Mouse (Mus musculus) midbrain, embryonic 15.5 days (tissue): ENCODE measurements at regions not wholly inside any gene's neighbourhood (a gene's known extent, or its start where the extent isn't known, plus 50 kb on each side); places are given as distances from the start of the nearest gene placed in this dataset.

Source experiments
- ATAC-seq: fragments of 200-750 bp; cut with Nextera tagmentation; replicated peaks from 2 replicates; pipeline ENCODE4 v1.8.0; 2017; ENCODE audit warnings: moderate TSS enrichment
- H3K27ac ChIP-seq: fragments of 300-500 bp; sonication (generic); 2 replicates; pipeline ENCODE4 v1.5.1; 2015; ENCODE audit warnings: mild to moderate bottlenecking, inconsistent platforms
- H3K27me3 ChIP-seq: fragments of 300-500 bp; sonication (generic); replicated peaks from 2 replicates; pipeline ENCODE4 v1.6.1; 2015; ENCODE audit warnings: inconsistent platforms
- H3K36me3 ChIP-seq: fragments of 300-500 bp; sonication (generic); replicated peaks from 2 replicates; pipeline ENCODE4 v1.6.1; 2015; ENCODE audit warnings: inconsistent platforms
- H3K4me1 ChIP-seq: fragments of 300-500 bp; sonication (generic); 2 replicates; pipeline ENCODE4 v1.6.1; 2015; ENCODE audit warnings: inconsistent platforms
- H3K4me2 ChIP-seq: fragments of 300-500 bp; sonication (generic); 2 replicates; pipeline ENCODE4 v1.6.1; 2015; ENCODE audit warnings: inconsistent platforms, mild to moderate bottlenecking, moderate library complexity
- H3K4me3 ChIP-seq: fragments of 300-500 bp; sonication (generic); 2 replicates; pipeline ENCODE4 v1.5.1; 2015; ENCODE audit warnings: mild to moderate bottlenecking, inconsistent platforms
- H3K9ac ChIP-seq: fragments of 300-500 bp; sonication (generic); 2 replicates; pipeline ENCODE4 v1.6.1; 2015; ENCODE audit warnings: mild to moderate bottlenecking, inconsistent platforms
- H3K9me3 ChIP-seq: fragments of 300-500 bp; sonication (generic); 2 replicates; pipeline ENCODE4 v1.6.1; 2016; ENCODE audit warnings: inconsistent platforms
- WGBS: fragments of 180-500 bp; shearing (Covaris S2); methylation state at CpG from one replicate; pipeline ENCODE4 v1.1.7; 2015; ENCODE audit warnings: mixed read lengths; 5-methylcytosine and 5-hydroxymethylcytosine counted together

DNA sequence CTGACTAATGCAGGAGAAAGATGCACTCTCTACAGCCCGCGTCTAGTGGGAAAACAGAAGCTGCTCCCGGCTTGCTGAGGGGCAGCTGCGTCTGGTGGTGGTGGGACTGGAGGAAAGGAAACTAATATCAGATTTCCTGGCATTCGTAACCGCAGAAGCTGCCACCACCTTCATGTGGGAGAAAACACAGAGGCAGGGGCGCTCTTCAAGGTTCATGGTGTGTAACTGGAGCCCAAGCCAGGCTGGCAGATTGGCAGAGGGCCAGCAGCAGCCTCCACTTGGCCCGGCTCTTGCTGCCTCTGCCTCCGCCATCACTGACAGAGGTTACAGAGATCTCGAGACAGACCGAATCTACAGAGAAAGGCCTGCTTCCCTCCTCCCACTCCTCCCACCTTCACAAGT lies 80.7 kb upstream of the Stt3b start:
- ATAC-seq = 0 out of 2 replicates have a peak, but pooled peaks have one; percentile 30
- Histone ChIP-seq H3K27ac (no peak overlapping the region), H3K4me3 (no peak overlapping the region), H3K27me3 (no peaks in the 10 kb centered on the region), H3K36me3 (no peaks in the 10 kb centered on the region), H3K4me1 (peaks cover 17% of the 10 kb centered on the region), H3K9me3 (no peaks in the 10 kb centered on the region), H3K4me2 (no peak overlapping the region), H3K9ac (no peak overlapping the region)
- 27% methylated on average over 11 of the region's 11 CpGs for WGBS

DNA sequence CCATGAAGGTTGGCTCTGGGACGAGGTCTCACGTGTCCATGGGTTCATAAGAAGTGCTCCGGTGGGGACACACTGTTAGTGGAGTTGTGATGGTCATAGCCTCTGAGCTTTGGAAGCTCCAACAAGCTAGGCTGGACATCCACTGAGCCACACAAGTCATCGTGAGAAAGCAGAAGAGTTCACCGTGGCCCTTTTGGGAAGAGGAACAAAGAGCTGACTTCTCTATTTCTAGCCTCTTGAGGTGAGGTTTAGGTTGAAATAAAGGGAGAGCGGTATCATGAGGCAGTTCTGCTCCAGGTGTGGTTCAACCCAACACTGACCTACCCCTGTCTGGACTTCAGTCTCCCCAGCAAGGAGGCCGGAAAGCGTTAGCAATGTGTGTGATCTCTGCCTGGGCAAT lies 85.3 kb upstream of the Stt3b start:
- Histone ChIP-seq H3K9ac (no peak overlapping the region), H3K4me2 (no peak overlapping the region), H3K27me3 (no peaks in the 10 kb centered on the region), H3K36me3 (no peaks in the 10 kb centered on the region), H3K27ac (no peak overlapping the region), H3K4me1 (peaks cover 16% of the 10 kb centered on the region), H3K4me3 (no peak overlapping the region), H3K9me3 (no peaks in the 10 kb centered on the region; the same call in 1 of the 2 replicates)
- WGBS = 94% methylated on average over 8 of the region's 8 CpGs
- ATAC-seq = no peak

DNA sequence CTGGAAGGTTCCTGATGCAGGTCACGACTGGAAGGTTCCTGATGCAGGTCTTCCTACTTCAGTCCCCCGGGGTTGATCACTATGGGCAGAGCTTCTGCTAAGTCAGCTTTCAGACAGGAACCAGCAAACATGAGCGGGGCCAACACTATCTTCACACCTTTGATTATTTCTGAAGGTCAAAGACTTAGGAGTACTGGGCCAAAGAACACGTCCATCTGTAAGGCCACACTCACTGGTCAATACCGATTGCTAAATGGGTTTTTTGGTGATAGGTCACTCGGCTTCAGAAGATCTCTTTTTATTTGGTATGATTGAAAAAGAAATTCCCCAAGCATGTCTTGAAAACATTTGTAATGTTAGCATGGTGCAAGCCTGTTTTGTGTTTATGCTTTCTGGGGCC lies 90.2 kb upstream of the Stt3b start:
- 94% methylated on average over 6 of the region's 6 CpGs for WGBS
- peaks cover 3% of the 10 kb centered on the region; the same call in 1 of the 2 replicates for H3K4me1 ChIP-seq
- H3K27me3 ChIP-seq = no peaks in the 10 kb centered on the region
- H3K4me3 ChIP-seq = no peak overlapping the region
- H3K9me3 ChIP-seq = no peaks in the 10 kb centered on the region; the same call in 1 of the 2 replicates
- no peak overlapping the region for H3K4me2 ChIP-seq
- no peak overlapping the region for H3K9ac ChIP-seq
- H3K36me3 ChIP-seq = no peaks in the 10 kb centered on the region
- no peak overlapping the region for H3K27ac ChIP-seq
- no peak for ATAC-seq

DNA sequence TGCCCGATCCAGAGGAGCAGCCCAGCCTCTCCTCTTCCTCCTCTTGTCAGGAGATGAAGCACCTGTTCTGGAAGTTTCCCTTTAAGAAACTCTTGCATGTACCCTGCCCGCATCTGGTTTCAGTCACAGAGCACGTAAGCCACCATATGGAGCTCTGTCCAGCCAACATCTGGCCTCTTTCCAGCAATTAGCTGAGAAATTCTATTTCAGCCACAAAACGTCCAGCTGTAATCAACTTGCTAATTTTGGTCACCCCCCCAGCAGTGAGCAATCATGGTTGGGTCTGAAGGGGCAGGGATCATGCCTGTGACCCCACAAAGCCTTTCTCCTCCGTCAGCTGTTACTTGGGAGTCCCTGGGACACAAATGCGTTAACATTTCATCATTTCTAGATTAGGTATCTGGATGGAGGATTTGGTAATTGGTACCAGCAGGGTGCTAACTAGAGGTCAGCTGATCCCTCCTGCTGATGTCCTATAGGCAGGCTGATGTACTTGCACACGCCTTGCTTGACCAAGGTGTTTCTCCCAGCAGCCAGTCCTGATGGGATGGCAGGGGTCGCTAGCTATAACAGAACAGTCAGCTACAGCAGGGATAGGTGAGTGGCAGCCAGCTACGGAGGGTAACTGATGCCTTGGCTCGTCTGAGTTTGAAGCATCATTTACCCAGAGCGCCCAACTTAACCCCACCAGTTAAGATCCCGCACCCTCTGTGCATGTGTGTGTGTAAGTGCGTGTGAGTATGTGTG lies 91.4 kb upstream of the Stt3b start:
- Histone ChIP-seq H3K27ac (no peak overlapping the region), H3K4me2 (no peak overlapping the region), H3K27me3 (no peaks in the 10 kb centered on the region), H3K9ac (no peak overlapping the region), H3K4me3 (no peak overlapping the region), H3K9me3 (no peaks in the 10 kb centered on the region; the same call in 1 of the 2 replicates), H3K4me1 (peaks cover 5% of the 10 kb centered on the region; the same call in 1 of the 2 replicates), H3K36me3 (no peaks in the 10 kb centered on the region)
- 76% methylated on average over 13 of the region's 13 CpGs for WGBS
- ATAC-seq = no peak

DNA sequence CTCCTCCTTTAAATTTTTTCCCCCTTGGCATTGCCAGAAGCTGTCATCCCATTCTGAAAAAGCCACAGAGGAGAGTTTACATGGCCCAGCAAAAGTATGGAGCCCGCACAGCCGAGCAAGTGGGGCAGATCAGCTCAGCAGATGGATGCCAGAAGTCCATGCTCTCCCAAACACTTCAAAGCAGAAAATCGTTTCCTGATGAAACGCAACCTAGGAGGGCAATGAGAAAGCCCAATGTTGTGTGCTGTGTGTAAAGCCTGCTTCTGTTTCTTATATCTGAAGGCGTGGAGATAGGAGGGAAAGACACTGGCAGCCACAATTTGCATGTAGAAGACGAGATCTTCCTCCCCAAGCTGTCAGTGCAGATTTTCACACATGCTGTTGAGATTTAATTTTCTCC lies 92.4 kb upstream of the Stt3b start:
- H3K9ac ChIP-seq = no peak overlapping the region
- H3K27ac ChIP-seq = no peak overlapping the region
- no peak overlapping the region for H3K4me2 ChIP-seq
- no peaks in the 10 kb centered on the region; the same call in 1 of the 2 replicates for H3K9me3 ChIP-seq
- no peaks in the 10 kb centered on the region for H3K36me3 ChIP-seq
- ATAC-seq = no peak
- H3K4me3 ChIP-seq = no peak overlapping the region
- peaks cover 6% of the 10 kb centered on the region; the same call in 1 of the 2 replicates for H3K4me1 ChIP-seq
- WGBS = 78% methylated on average over 6 of the region's 6 CpGs
- no peaks in the 10 kb centered on the region for H3K27me3 ChIP-seq

DNA sequence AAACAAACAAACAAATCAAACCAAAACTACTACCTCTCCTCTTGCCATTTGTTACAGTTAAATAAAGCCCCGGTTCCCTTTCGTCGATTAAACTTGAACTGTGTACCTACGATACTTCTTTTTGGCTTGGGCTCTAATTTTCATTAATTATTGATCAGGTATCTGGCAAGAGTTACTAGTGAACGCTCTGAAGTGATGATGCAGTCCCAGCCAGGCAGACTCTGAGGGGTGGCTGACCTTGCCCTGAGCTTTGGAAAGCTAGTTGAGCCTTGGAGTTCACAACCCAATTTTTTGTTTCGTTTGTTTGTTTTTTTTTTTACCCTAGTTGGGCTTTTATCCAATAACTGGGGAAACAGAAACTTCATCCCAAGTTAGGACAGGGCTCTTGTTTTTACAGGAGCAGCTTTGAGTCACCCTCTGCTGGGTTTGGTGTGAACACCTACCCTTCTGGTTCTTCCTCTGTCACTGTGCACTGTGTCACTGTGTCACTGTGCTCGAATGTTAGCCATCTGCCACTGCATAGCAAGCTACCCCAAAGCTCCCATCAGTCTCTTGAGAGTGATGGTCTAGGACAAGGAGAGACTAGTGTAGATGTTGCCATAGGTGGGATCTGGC lies 93.2 kb upstream of the Stt3b start:
- no peak overlapping the region for H3K9ac ChIP-seq
- H3K9me3 ChIP-seq = no peaks in the 10 kb centered on the region

DNA sequence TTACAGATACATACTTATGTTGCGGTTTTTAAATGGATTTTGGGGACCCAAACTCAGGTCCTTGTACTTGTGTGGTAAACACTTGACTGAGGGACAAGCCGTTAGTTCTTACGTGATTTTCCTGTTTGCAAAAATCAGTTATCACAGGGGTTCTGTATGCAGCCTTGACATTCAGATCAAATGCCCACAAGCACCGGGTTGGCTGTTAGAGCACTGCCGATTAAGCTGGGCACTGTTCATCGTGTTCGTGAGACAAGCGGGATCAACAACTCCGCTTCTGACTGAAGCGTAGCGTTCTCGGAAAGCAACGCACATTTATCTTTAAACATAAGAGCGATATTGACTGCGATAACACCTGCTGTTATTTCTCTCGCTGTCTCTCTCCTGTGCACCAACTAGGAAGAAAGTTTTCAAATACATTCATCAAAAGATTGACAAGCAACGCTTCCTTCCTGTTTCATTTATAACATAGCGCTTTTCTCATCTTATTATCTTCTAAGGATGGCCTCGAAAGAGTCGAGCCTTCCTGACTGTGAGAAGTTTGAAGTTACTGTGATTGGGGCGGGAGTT lies 97.8 kb upstream of the Stt3b start:
- Histone ChIP-seq H3K27me3 (no peaks in the 10 kb centered on the region), H3K9ac (no peak overlapping the region), H3K4me2 (no peak overlapping the region), H3K36me3 (no peaks in the 10 kb centered on the region), H3K4me1 (peaks cover 9% of the 10 kb centered on the region; the same call in 1 of the 2 replicates), H3K9me3 (no peaks in the 10 kb centered on the region), H3K4me3 (no peak overlapping the region), H3K27ac (no peak overlapping the region)
- no peak for ATAC-seq
- WGBS = 92% methylated on average over 21 of the region's 21 CpGs

More for the DNA sequence above, 93.2 kb upstream of the Stt3b start:
- no peak for ATAC-seq
- H3K4me1 ChIP-seq = peaks cover 6% of the 10 kb centered on the region; the same call in 1 of the 2 replicates
- no peak overlapping the region for H3K4me2 ChIP-seq
- H3K4me3 ChIP-seq = no peak overlapping the region
- no peak overlapping the region for H3K27ac ChIP-seq
- 88% methylated on average over 7 of the region's 7 CpGs for WGBS
- H3K27me3 ChIP-seq = no peaks in the 10 kb centered on the region
- H3K36me3 ChIP-seq = no peaks in the 10 kb centered on the region

DNA sequence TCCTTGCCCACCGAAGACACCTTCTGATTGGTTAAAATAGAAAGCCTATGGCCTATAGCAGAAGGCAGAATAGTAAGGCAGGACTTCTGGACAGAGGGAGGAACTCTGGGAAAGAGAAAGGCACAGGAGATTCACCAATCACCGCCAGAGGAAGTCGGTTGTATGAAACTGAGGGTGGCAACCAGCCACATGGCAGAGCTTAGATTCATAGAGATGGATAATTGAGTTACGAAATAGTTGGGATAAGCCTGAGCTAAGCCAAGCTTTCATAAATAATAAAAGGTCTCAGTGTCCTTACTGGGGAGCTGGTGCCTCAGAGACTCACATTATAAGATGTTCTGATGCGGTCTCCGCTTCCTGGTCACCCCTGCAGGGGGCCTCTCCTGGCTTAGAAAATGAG lies 98.7 kb upstream of the Stt3b start:
- Histone ChIP-seq H3K4me2 (no peak overlapping the region), H3K4me1 (peaks cover 9% of the 10 kb centered on the region; the same call in 1 of the 2 replicates), H3K27me3 (no peaks in the 10 kb centered on the region), H3K27ac (no peak overlapping the region), H3K36me3 (no peaks in the 10 kb centered on the region), H3K9me3 (no peaks in the 10 kb centered on the region), H3K9ac (no peak overlapping the region), H3K4me3 (no peak overlapping the region)
- ATAC-seq = no peak
- WGBS = 82% methylated on average over 6 of the region's 6 CpGs

DNA sequence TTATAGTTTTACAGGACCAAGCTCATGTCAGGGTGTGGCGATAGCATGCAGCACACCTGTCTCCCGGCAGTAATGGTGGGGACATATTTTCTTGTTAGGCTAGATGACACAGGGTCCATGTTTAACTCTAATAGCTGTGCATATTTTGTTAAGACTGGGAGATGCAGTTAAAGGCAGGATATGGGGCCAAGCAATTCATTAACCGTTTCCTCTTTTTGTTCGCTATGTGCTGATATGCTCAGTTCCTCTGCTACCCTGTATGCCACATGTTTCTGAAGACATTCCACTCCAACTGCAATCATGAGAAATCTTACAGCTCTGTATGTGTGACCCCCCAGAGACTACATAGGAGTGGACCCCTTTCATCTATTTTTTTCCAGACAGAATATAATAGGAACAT lies 104.0 kb upstream of the Stt3b start:
- Histone ChIP-seq H3K9me3 (no peaks in the 10 kb centered on the region), H3K9ac (no peak overlapping the region), H3K4me1 (peaks cover 6% of the 10 kb centered on the region; the same call in 1 of the 2 replicates), H3K36me3 (no peaks in the 10 kb centered on the region), H3K4me2 (no peak overlapping the region), H3K27ac (no peak overlapping the region), H3K4me3 (no peak overlapping the region), H3K27me3 (no peaks in the 10 kb centered on the region)
- WGBS = 93% methylated on average over 4 of the region's 4 CpGs
- ATAC-seq = no peak

DNA sequence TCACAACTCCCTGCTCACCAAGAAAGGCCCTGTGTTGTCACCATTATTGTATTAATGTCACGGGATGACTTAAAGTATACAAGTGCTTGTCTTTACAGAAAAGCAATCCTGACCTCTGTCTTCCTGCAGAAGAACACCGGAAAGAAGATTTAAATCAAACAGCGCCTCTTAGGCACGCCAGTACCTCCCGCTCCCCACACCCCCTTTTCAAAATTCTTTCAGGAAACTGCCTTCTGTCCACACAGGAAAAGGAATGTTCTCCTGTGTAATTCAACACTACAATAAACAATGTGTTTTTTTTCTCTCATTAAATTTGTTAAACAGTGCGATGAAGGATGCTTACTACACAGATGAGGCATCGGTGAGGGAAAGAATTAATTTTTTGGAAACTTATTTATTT lies 112.6 kb upstream of the Stt3b start:
- Histone ChIP-seq H3K4me3 (no peak overlapping the region), H3K4me2 (no peak overlapping the region), H3K27ac (no peak overlapping the region), H3K36me3 (no peaks in the 10 kb centered on the region), H3K9me3 (no peaks in the 10 kb centered on the region; the same call in 1 of the 2 replicates), H3K27me3 (no peaks in the 10 kb centered on the region), H3K9ac (no peak overlapping the region), H3K4me1 (no peaks in the 10 kb centered on the region)
- ATAC-seq = no peak
- 85% methylated on average over 7 of the region's 7 CpGs for WGBS

DNA sequence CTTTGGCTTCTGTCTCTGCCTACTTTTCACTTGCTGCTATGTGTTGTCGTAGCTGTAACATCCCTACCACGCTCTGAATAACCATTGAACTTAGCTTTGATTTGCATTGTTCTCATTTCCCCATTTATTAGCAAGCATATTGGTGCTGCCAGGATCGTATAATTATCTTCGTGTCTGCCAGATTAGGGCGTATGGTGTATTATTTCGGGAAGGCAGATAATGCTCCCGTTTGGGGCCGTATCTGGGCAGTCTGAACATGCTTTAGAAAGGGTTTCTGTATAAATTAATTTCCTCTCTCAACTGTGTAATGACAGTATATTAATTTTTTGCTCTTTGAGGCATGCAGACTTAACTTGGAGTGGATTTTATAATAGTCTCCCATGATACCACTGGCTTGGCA lies 116.5 kb upstream of the Stt3b start:
- Histone ChIP-seq H3K27me3 (no peaks in the 10 kb centered on the region), H3K4me2 (no peak overlapping the region), H3K4me1 (no peaks in the 10 kb centered on the region), H3K4me3 (no peak overlapping the region), H3K9ac (no peak overlapping the region), H3K36me3 (no peaks in the 10 kb centered on the region), H3K9me3 (no peaks in the 10 kb centered on the region), H3K27ac (no peak overlapping the region)
- 0 out of 2 replicates have a peak, but pooled peaks have one; percentile 30 for ATAC-seq
- 59% methylated on average over 8 of the region's 8 CpGs for WGBS

DNA sequence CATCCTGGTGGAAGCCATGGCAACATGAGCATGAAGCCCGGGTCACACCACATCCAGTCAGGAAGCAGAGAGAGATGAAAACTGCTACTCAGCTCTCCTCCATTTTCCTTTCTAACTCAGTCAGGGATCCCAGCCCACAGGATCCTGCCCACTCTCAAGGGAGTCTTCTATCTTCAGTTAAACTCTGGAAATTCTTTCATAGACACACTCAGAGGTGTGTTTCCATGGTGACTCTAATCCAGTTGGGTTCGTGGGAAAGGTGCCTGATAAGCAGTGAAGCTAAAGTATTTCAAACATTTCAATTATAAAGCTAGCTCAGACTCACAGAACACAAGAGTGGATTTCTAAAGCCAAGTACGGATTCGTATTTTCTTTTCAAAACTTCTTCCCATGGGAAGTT lies 120.0 kb upstream of the Stt3b start:
- H3K4me3 ChIP-seq = no peak overlapping the region
- no peaks in the 10 kb centered on the region for H3K27me3 ChIP-seq
- H3K4me2 ChIP-seq = no peak overlapping the region
- no peak overlapping the region for H3K9ac ChIP-seq
- 36% methylated on average over 4 of the region's 4 CpGs for WGBS
- no peaks in the 10 kb centered on the region for H3K4me1 ChIP-seq
- no peaks in the 10 kb centered on the region for H3K36me3 ChIP-seq
- no peak for ATAC-seq
- no peaks in the 10 kb centered on the region for H3K9me3 ChIP-seq
- no peak overlapping the region for H3K27ac ChIP-seq
